Mouse (Mus musculus) liver, embryonic 12.5 days (tissue): ENCODE results near the gene Slit3. TPM values are rescaled to one million over a fixed set of nuclear protein-coding genes. Genes with fewer than 3 reads are reported as not detected.

Experiments used
- ATAC-seq: fragments of 200-750 bp; cut with Nextera tagmentation; 2 replicates; pipeline ENCODE4 v1.8.0; 2017; ENCODE audit warnings: moderate number of reproducible peaks, mild to moderate bottlenecking, moderate library complexity
- H3K27ac ChIP-seq: fragments of 300-500 bp; sonication (generic); 2 replicates; pipeline ENCODE4 v1.5.1; 2016; ENCODE audit warnings: mild to moderate bottlenecking
- H3K27me3 ChIP-seq: fragments of 300-500 bp; sonication (generic); replicated peaks from 2 replicates; pipeline ENCODE4 v1.6.1; 2016; ENCODE audit warnings: mild to moderate bottlenecking, moderate library complexity
- H3K36me3 ChIP-seq: fragments of 300-500 bp; sonication (generic); 2 replicates; pipeline ENCODE4 v1.6.1; 2016; ENCODE audit warnings: mild to moderate bottlenecking, moderate library complexity
- H3K4me1 ChIP-seq: fragments of 300-500 bp; sonication (generic); 2 replicates; pipeline ENCODE4 v1.6.1; 2016
- H3K4me2 ChIP-seq: fragments of 300-500 bp; sonication (generic); 2 replicates; pipeline ENCODE4 v1.6.1; 2016; ENCODE audit warnings: mild to moderate bottlenecking, moderate library complexity
- H3K4me3 ChIP-seq: fragments of 300-500 bp; sonication (generic); 2 replicates; pipeline ENCODE4 v1.5.1; 2016; ENCODE audit warnings: mild to moderate bottlenecking, moderate library complexity
- H3K9ac ChIP-seq: fragments of 300-500 bp; sonication (generic); 2 replicates; pipeline ENCODE4 v1.6.1; 2016; ENCODE audit warnings: mild to moderate bottlenecking, moderate library complexity
- H3K9me3 ChIP-seq: fragments of 300-500 bp; sonication (generic); replicated peaks from 2 replicates; pipeline ENCODE4 v1.6.1; 2016; ENCODE audit warnings: mild to moderate bottlenecking, moderate library complexity
- WGBS: fragments of 180-500 bp; shearing (Covaris S2); methylation state at CpG from one replicate; pipeline ENCODE4 v1.1.7; 2016; ENCODE audit not compliant: insufficient replicate concordance; 5-methylcytosine and 5-hydroxymethylcytosine counted together
- polyA plus RNA-seq: library from polyadenylated mRNA; unstranded; fragments of >200 nt; fragmentation: Nextera tagmentation; extraction: Ambion mirVana; gene quantifications from 2 replicates; pipeline ENCODE4 v1.2.1, GENCODE M21; 2016

The Slit3 gene
- polyA plus RNA-seq, 1 experiment from 2014 or later: 1.6 TPM

GRCm38 (mm10) chr11:35131740-35132139 lies 10.7 kb downstream of the Slit3 start:
- H3K27me3 ChIP-seq: no peaks in the 10 kb centered on the region
- no peak overlapping the region for H3K9ac ChIP-seq
- no peaks in the 10 kb centered on the region for H3K36me3 ChIP-seq
- no peak overlapping the region for H3K27ac ChIP-seq
- 55% methylated on average over 5 of the region's 5 CpGs for WGBS
- no peak for ATAC-seq
- H3K4me2 ChIP-seq: no peak overlapping the region
- no peak overlapping the region for H3K4me3 ChIP-seq
- H3K4me1 ChIP-seq: no peaks in the 10 kb centered on the region
- H3K9me3 ChIP-seq: no peaks in the 10 kb centered on the region

GRCm38 (mm10) chr11:35136625-35137024 lies 15.6 kb downstream of the Slit3 start:
- 62% methylated on average over 9 of the region's 9 CpGs for WGBS
- no peak overlapping the region for H3K4me3 ChIP-seq

GRCm38 (mm10) chr11:35140092-35140491 lies 19.1 kb downstream of the Slit3 start:
- Histone ChIP-seq H3K27me3 (no peaks in the 10 kb centered on the region), H3K4me2 (no peak overlapping the region), H3K9ac (no peak overlapping the region), H3K27ac (no peak overlapping the region), H3K36me3 (no peaks in the 10 kb centered on the region), H3K4me1 (no peaks in the 10 kb centered on the region), H3K4me3 (no peak overlapping the region), H3K9me3 (no peaks in the 10 kb centered on the region)
- WGBS: 51% methylated on average over 6 of the region's 6 CpGs
- no peak for ATAC-seq

More at GRCm38 (mm10) chr11:35136625-35137024, 15.6 kb downstream of the Slit3 start:
- Histone ChIP-seq H3K9ac (no peak overlapping the region), H3K4me1 (no peaks in the 10 kb centered on the region), H3K9me3 (no peaks in the 10 kb centered on the region), H3K27me3 (no peaks in the 10 kb centered on the region), H3K36me3 (no peaks in the 10 kb centered on the region), H3K4me2 (no peak overlapping the region), H3K27ac (no peak overlapping the region)
- ATAC-seq: no peak

GRCm38 (mm10) chr11:35142202-35142601 lies 21.2 kb downstream of the Slit3 start:
- H3K4me2 ChIP-seq: no peak overlapping the region
- no peak for ATAC-seq
- no peaks in the 10 kb centered on the region for H3K9me3 ChIP-seq
- H3K36me3 ChIP-seq: no peaks in the 10 kb centered on the region
- H3K4me3 ChIP-seq: no peak overlapping the region
- 64% methylated on average over 5 of the region's 5 CpGs for WGBS
- no peaks in the 10 kb centered on the region for H3K27me3 ChIP-seq
- H3K27ac ChIP-seq: no peak overlapping the region
- H3K4me1 ChIP-seq: no peaks in the 10 kb centered on the region
- H3K9ac ChIP-seq: no peak overlapping the region

GRCm38 (mm10) chr11:35142698-35143360 lies 21.8 kb downstream of the Slit3 start:
- no peak for ATAC-seq
- H3K4me1 ChIP-seq: no peaks in the 10 kb centered on the region
- 57% methylated on average over 7 of the region's 7 CpGs for WGBS

GRCm38 (mm10) chr11:35147818-35148445 lies 26.9 kb downstream of the Slit3 start:
- H3K9me3 ChIP-seq: no peaks in the 10 kb centered on the region
- ATAC-seq: no peak
- H3K9ac ChIP-seq: no peak overlapping the region

More at GRCm38 (mm10) chr11:35142698-35143360, 21.8 kb downstream of the Slit3 start:
- Histone ChIP-seq H3K4me3 (no peak overlapping the region), H3K27me3 (no peaks in the 10 kb centered on the region), H3K9me3 (no peaks in the 10 kb centered on the region), H3K9ac (no peak overlapping the region), H3K4me2 (no peak overlapping the region), H3K27ac (no peak overlapping the region), H3K36me3 (no peaks in the 10 kb centered on the region)

GRCm38 (mm10) chr11:35151539-35151951 lies 30.5 kb downstream of the Slit3 start:
- ATAC-seq: no peak
- H3K4me1 ChIP-seq: no peaks in the 10 kb centered on the region
- no peak overlapping the region for H3K4me3 ChIP-seq
- H3K9ac ChIP-seq: no peak overlapping the region
- no peaks in the 10 kb centered on the region for H3K27me3 ChIP-seq
- no peaks in the 10 kb centered on the region for H3K9me3 ChIP-seq
- no peaks in the 10 kb centered on the region for H3K36me3 ChIP-seq
- H3K4me2 ChIP-seq: no peak overlapping the region
- H3K27ac ChIP-seq: no peak overlapping the region
- WGBS: 45% methylated on average over 13 of the region's 13 CpGs

More at GRCm38 (mm10) chr11:35147818-35148445, 26.9 kb downstream of the Slit3 start:
- WGBS: 72% methylated on average over 11 of the region's 11 CpGs
- no peaks in the 10 kb centered on the region for H3K27me3 ChIP-seq
- H3K36me3 ChIP-seq: no peaks in the 10 kb centered on the region
- no peaks in the 10 kb centered on the region for H3K4me1 ChIP-seq
- no peak overlapping the region for H3K4me3 ChIP-seq
- no peak overlapping the region for H3K4me2 ChIP-seq
- no peak overlapping the region for H3K27ac ChIP-seq

GRCm38 (mm10) chr11:35152875-35153274 lies 31.9 kb downstream of the Slit3 start:
- H3K4me3 ChIP-seq: no peak overlapping the region
- 52% methylated on average over 2 of the region's 2 CpGs for WGBS
- no peaks in the 10 kb centered on the region for H3K4me1 ChIP-seq
- ATAC-seq: no peak
- no peaks in the 10 kb centered on the region for H3K27me3 ChIP-seq
- no peak overlapping the region for H3K9ac ChIP-seq
- no peak overlapping the region for H3K4me2 ChIP-seq
- no peak overlapping the region for H3K27ac ChIP-seq
- no peaks in the 10 kb centered on the region for H3K9me3 ChIP-seq
- H3K36me3 ChIP-seq: no peaks in the 10 kb centered on the region

GRCm38 (mm10) chr11:35154449-35154848 lies 33.4 kb downstream of the Slit3 start:
- 63% methylated on average over 5 of the region's 5 CpGs for WGBS

GRCm38 (mm10) chr11:35155281-35155680 lies 34.3 kb downstream of the Slit3 start:
- Histone ChIP-seq H3K9me3 (no peaks in the 10 kb centered on the region), H3K36me3 (no peaks in the 10 kb centered on the region), H3K9ac (no peak overlapping the region), H3K4me2 (no peak overlapping the region), H3K4me3 (no peak overlapping the region), H3K27ac (no peak overlapping the region), H3K27me3 (no peaks in the 10 kb centered on the region), H3K4me1 (no peaks in the 10 kb centered on the region)
- no peak for ATAC-seq
- WGBS: 70% methylated on average over 7 of the region's 7 CpGs

More at GRCm38 (mm10) chr11:35154449-35154848, 33.4 kb downstream of the Slit3 start:
- Histone ChIP-seq H3K4me1 (no peaks in the 10 kb centered on the region), H3K27ac (no peak overlapping the region), H3K36me3 (no peaks in the 10 kb centered on the region), H3K4me2 (no peak overlapping the region), H3K9ac (no peak overlapping the region), H3K4me3 (no peak overlapping the region), H3K9me3 (no peaks in the 10 kb centered on the region), H3K27me3 (no peaks in the 10 kb centered on the region)
- ATAC-seq: no peak

- 70% methylated on average over 5 of the region's 5 CpGs for WGBS
- H3K4me1 ChIP-seq: no peaks in the 10 kb centered on the region
- H3K4me3 ChIP-seq: no peak overlapping the region
- H3K27ac ChIP-seq: no peak overlapping the region
- H3K4me2 ChIP-seq: no peak overlapping the region
- H3K36me3 ChIP-seq: no peaks in the 10 kb centered on the region
- H3K9ac ChIP-seq: no peak overlapping the region
- no peak for ATAC-seq
- H3K27me3 ChIP-seq: no peaks in the 10 kb centered on the region
- no peaks in the 10 kb centered on the region for H3K9me3 ChIP-seq
Measured at GRCm38 (mm10) chr11:35156676-35157075, 35.7 kb downstream of the Slit3 start.

- Histone ChIP-seq H3K27me3 (no peaks in the 10 kb centered on the region), H3K4me3 (no peak overlapping the region), H3K36me3 (no peaks in the 10 kb centered on the region), H3K9ac (no peak overlapping the region), H3K4me1 (no peaks in the 10 kb centered on the region), H3K27ac (no peak overlapping the region), H3K4me2 (no peak overlapping the region), H3K9me3 (no peaks in the 10 kb centered on the region)
- WGBS: 47% methylated on average over 4 of the region's 4 CpGs
- ATAC-seq: no peak
Measured at GRCm38 (mm10) chr11:35160682-35161211, 39.7 kb downstream of the Slit3 start.
